Mouse (Mus musculus) liver, embryonic 14 days (tissue): Measurements from ENCODE around the gene Eml4. TPM values are rescaled to one million over a fixed set of nuclear protein-coding genes. Genes with fewer than 3 reads are reported as not detected.

Source experiments
- polyA plus RNA-seq: library from polyadenylated mRNA; depleted of rRNA; stranded (reverse); fragments of >200 nt; gene quantifications from 2 replicates; pipeline ENCODE4 v1.2.3, GENCODE M21; 2012; rRNA removed

The Eml4 gene
- 5.0 and 5.6 TPM in 2 replicates for polyA plus RNA-seq

GRCm38 (mm10) chr17:83350379-83351091 is at the start of gene Eml4:
TSS of gene Eml4 (plus strand) at chr17:83350931.

GRCm38 (mm10) chr17:83517280-83518015 is 166.7 kb downstream of the Eml4 start, which contains the start of gene Cox7a2l:
TSS of gene Cox7a2l (minus strand) at chr17:83517330.

Other genes starting within 250 kb of the Eml4 start
- gene Pkdcc, start 135.6 kb upstream of the Eml4 start, polyA plus RNA-seq, result 11.4 and 11.9 TPM in 2 replicates
- 76.9 and 89.4 TPM in 2 replicates for gene Cox7a2l, start 166.4 kb downstream of the Eml4 start, polyA plus RNA-seq